Mouse (Mus musculus): Measurements from ENCODE around the gene Nr4a1. TPM values are rescaled to one million over a fixed set of nuclear protein-coding genes. Genes with fewer than 3 reads are reported as not detected.

The Nr4a1 gene
- polyA plus RNA-seq, 1 experiment from 2014 or later, result 5.5 TPM

- peaks cover 16% of the 10 kb centered on the region for H3K4me1 ChIP-seq (replicated peaks)
- no peak overlapping the region for H3K27ac ChIP-seq
- H3K27me3 ChIP-seq, result no peaks in the 10 kb centered on the region
- no peak overlapping the region for H3K4me3 ChIP-seq (replicated peaks)
- WGBS, result 72% methylated on average over 6 of the region's 6 CpGs
- no peaks in the 10 kb centered on the region for H3K36me3 ChIP-seq
- no peak for ATAC-seq (ENCODE audit: insufficient number of reproducible peaks, insufficient read depth, low FRiP score, low TSS enrichment, low read depth)
- H3K4me2 ChIP-seq, result no peak overlapping the region
- no peak overlapping the region for H3K9ac ChIP-seq (replicated peaks)
- no peaks in the 10 kb centered on the region for H3K9me3 ChIP-seq
Measured at GRCm38 (mm10) chr15:101300128-101300527, 46.1 kb downstream of the Nr4a1 start.

- WGBS, result 76% methylated on average over 3 of the region's 3 CpGs
- no peak overlapping the region for H3K9ac ChIP-seq (replicated peaks)
- no peaks in the 10 kb centered on the region for H3K9me3 ChIP-seq
- H3K4me1 ChIP-seq (replicated peaks), result peaks cover 9% of the 10 kb centered on the region
- no peak overlapping the region for H3K4me3 ChIP-seq (replicated peaks)
- H3K36me3 ChIP-seq, result no peaks in the 10 kb centered on the region
- no peak overlapping the region for H3K27ac ChIP-seq
- no peak overlapping the region for H3K4me2 ChIP-seq
- no peak for ATAC-seq (ENCODE audit: insufficient number of reproducible peaks, insufficient read depth, low FRiP score, low TSS enrichment, low read depth)
- H3K27me3 ChIP-seq, result no peaks in the 10 kb centered on the region
Measured at GRCm38 (mm10) chr15:101302201-101302600, 48.1 kb downstream of the Nr4a1 start.

- no peak for ATAC-seq (ENCODE audit: insufficient number of reproducible peaks, insufficient read depth, low FRiP score, low TSS enrichment, low read depth)
- 86% methylated on average over 4 of the region's 4 CpGs for WGBS
Measured at GRCm38 (mm10) chr15:101303830-101304229, 49.8 kb downstream of the Nr4a1 start.

GRCm38 (mm10) chr15:101306459-101306858, 52.4 kb downstream of the Nr4a1 start:
- Histone ChIP-seq H3K36me3 (no peaks in the 10 kb centered on the region), H3K4me1 (replicated peaks) (peaks cover 16% of the 10 kb centered on the region)

More at GRCm38 (mm10) chr15:101303830-101304229, 49.8 kb downstream of the Nr4a1 start:
- Histone ChIP-seq H3K4me1 (replicated peaks) (peaks cover 5% of the 10 kb centered on the region), H3K9ac (replicated peaks) (no peak overlapping the region), H3K36me3 (no peaks in the 10 kb centered on the region), H3K9me3 (no peaks in the 10 kb centered on the region), H3K4me2 (no peak overlapping the region), H3K27ac (no peak overlapping the region), H3K27me3 (no peaks in the 10 kb centered on the region), H3K4me3 (replicated peaks) (no peak overlapping the region)

GRCm38 (mm10) chr15:101308440-101309348, 54.6 kb downstream of the Nr4a1 start:
- H3K27ac ChIP-seq, result peak overlapping the region; percentile 64
- H3K4me3 ChIP-seq (replicated peaks), result no peak overlapping the region
- H3K9me3 ChIP-seq, result no peaks in the 10 kb centered on the region
- WGBS, result 61% methylated on average over 13 of the region's 13 CpGs
- no peak overlapping the region for H3K4me2 ChIP-seq
- peaks cover 16% of the 10 kb centered on the region for H3K4me1 ChIP-seq (replicated peaks)
- no peak for ATAC-seq (ENCODE audit: insufficient number of reproducible peaks, insufficient read depth, low FRiP score, low TSS enrichment, low read depth)
- H3K36me3 ChIP-seq, result no peaks in the 10 kb centered on the region
- no peaks in the 10 kb centered on the region for H3K27me3 ChIP-seq
- H3K9ac ChIP-seq (replicated peaks), result no peak overlapping the region

More at GRCm38 (mm10) chr15:101306459-101306858, 52.4 kb downstream of the Nr4a1 start:
- no peak overlapping the region for H3K9ac ChIP-seq (replicated peaks)
- H3K4me2 ChIP-seq, result no peak overlapping the region
- 88% methylated on average over 4 of the region's 4 CpGs for WGBS
- H3K4me3 ChIP-seq (replicated peaks), result no peak overlapping the region
- H3K9me3 ChIP-seq, result no peaks in the 10 kb centered on the region
- no peak overlapping the region for H3K27ac ChIP-seq
- no peak for ATAC-seq (ENCODE audit: insufficient number of reproducible peaks, insufficient read depth, low FRiP score, low TSS enrichment, low read depth)
- no peaks in the 10 kb centered on the region for H3K27me3 ChIP-seq

GRCm38 (mm10) chr15:101309493-101309892, 55.4 kb downstream of the Nr4a1 start:
- no peak overlapping the region for H3K4me2 ChIP-seq
- no peaks in the 10 kb centered on the region for H3K27me3 ChIP-seq
- no peaks in the 10 kb centered on the region for H3K9me3 ChIP-seq
- no peaks in the 10 kb centered on the region for H3K36me3 ChIP-seq
- H3K9ac ChIP-seq (replicated peaks), result no peak overlapping the region
- H3K27ac ChIP-seq, result 0 out of 2 replicates have a peak overlapping the region, but pooled peaks have one; percentile 17
- 42% methylated on average over 5 of the region's 5 CpGs for WGBS
- ATAC-seq (ENCODE audit: insufficient number of reproducible peaks, insufficient read depth, low FRiP score, low TSS enrichment, low read depth), result no peak
- no peak overlapping the region for H3K4me3 ChIP-seq (replicated peaks)
- H3K4me1 ChIP-seq (replicated peaks), result peaks cover 16% of the 10 kb centered on the region

- Histone ChIP-seq H3K9ac (replicated peaks) (no peak overlapping the region), H3K27me3 (no peaks in the 10 kb centered on the region), H3K4me3 (replicated peaks) (no peak overlapping the region), H3K27ac (no peak overlapping the region), H3K4me1 (replicated peaks) (peaks cover 22% of the 10 kb centered on the region), H3K4me2 (no peak overlapping the region), H3K9me3 (no peaks in the 10 kb centered on the region), H3K36me3 (no peaks in the 10 kb centered on the region)
- ATAC-seq (ENCODE audit: insufficient number of reproducible peaks, insufficient read depth, low FRiP score, low TSS enrichment, low read depth), result no peak
- 65% methylated on average over 13 of the region's 15 CpGs for WGBS
Measured at GRCm38 (mm10) chr15:101311087-101311770, 57.2 kb downstream of the Nr4a1 start.

- H3K9me3 ChIP-seq, result no peaks in the 10 kb centered on the region
- H3K4me1 ChIP-seq (replicated peaks), result peaks cover 30% of the 10 kb centered on the region
- ATAC-seq (ENCODE audit: insufficient number of reproducible peaks, insufficient read depth, low FRiP score, low TSS enrichment, low read depth), result no peak
- no peaks in the 10 kb centered on the region for H3K36me3 ChIP-seq
- 76% methylated on average over 6 of the region's 6 CpGs for WGBS
- no peak overlapping the region for H3K4me3 ChIP-seq (replicated peaks)
- no peaks in the 10 kb centered on the region for H3K27me3 ChIP-seq
- H3K4me2 ChIP-seq, result no peak overlapping the region
- no peak overlapping the region for H3K27ac ChIP-seq
- H3K9ac ChIP-seq (replicated peaks), result no peak overlapping the region
Measured at GRCm38 (mm10) chr15:101312006-101312405, 57.9 kb downstream of the Nr4a1 start.

GRCm38 (mm10) chr15:101315378-101315777, 61.3 kb downstream of the Nr4a1 start:
- Histone ChIP-seq H3K27ac (no peak overlapping the region), H3K36me3 (no peaks in the 10 kb centered on the region), H3K9ac (replicated peaks) (no peak overlapping the region), H3K4me2 (0 out of 2 replicates have a peak overlapping the region, but pooled peaks have one; percentile 43), H3K27me3 (no peaks in the 10 kb centered on the region), H3K4me3 (replicated peaks) (no peak overlapping the region), H3K4me1 (replicated peaks) (peaks cover 31% of the 10 kb centered on the region), H3K9me3 (no peaks in the 10 kb centered on the region)
- WGBS, result 90% methylated on average over 4 of the region's 4 CpGs
- ATAC-seq (ENCODE audit: insufficient number of reproducible peaks, insufficient read depth, low FRiP score, low TSS enrichment, low read depth), result no peak

- Histone ChIP-seq H3K4me1 (replicated peaks) (peaks cover 32% of the 10 kb centered on the region), H3K27me3 (no peaks in the 10 kb centered on the region), H3K9ac (replicated peaks) (no peak overlapping the region), H3K36me3 (no peaks in the 10 kb centered on the region), H3K9me3 (no peaks in the 10 kb centered on the region), H3K4me3 (replicated peaks) (no peak overlapping the region; the same call in 1 of the 2 replicates), H3K27ac (no peak overlapping the region), H3K4me2 (peak overlapping the region; percentile 43)
- 2% methylated on average over 11 of the region's 11 CpGs for whole genome bisulfite sequencing
- ATAC-seq (ENCODE audit: insufficient number of reproducible peaks, insufficient read depth, low FRiP score, low TSS enrichment, low read depth), result peak; percentile 67
Measured at GRCm38 (mm10) chr15:101315832-101316231, 61.8 kb downstream of the Nr4a1 start.

GRCm38 (mm10) chr15:101316279-101316912, 62.3 kb downstream of the Nr4a1 start:
- Histone ChIP-seq H3K4me2 (peak overlapping the region; percentile 43), H3K4me1 (replicated peaks) (peaks cover 38% of the 10 kb centered on the region), H3K27ac (0 out of 2 replicates have a peak overlapping the region, but pooled peaks have one; percentile 17), H3K36me3 (no peaks in the 10 kb centered on the region), H3K4me3 (replicated peaks) (no peak overlapping the region; the same call in 1 of the 2 replicates), H3K27me3 (no peaks in the 10 kb centered on the region), H3K9ac (replicated peaks) (no peak overlapping the region), H3K9me3 (no peaks in the 10 kb centered on the region)
- ATAC-seq (ENCODE audit: insufficient number of reproducible peaks, insufficient read depth, low FRiP score, low TSS enrichment, low read depth), result peak; percentile 17; the same call in 1 of the 2 replicates
- WGBS, result 67% methylated on average over 13 of the region's 13 CpGs
